Mouse (Mus musculus): ENCODE data around the gene Prelp.

Prelp gene

GRCm38 (mm10) chr1:133899043-133899542 is 22.1 kb downstream of the Prelp start:
- DNase-seq (ENCODE audit: low read depth, low spot score): no peak

- DNase-seq (ENCODE audit: low read depth, low spot score): no peak
Observed at GRCm38 (mm10) chr1:133897293-133897692, 23.9 kb downstream of the Prelp start.

- no peak for DNase-seq (ENCODE audit: low read depth, low spot score)
Observed at GRCm38 (mm10) chr1:133891489-133891888, 29.7 kb downstream of the Prelp start.

- DNase-seq (ENCODE audit: low read depth, low spot score): no peak
Observed at GRCm38 (mm10) chr1:133889949-133890598, 31.1 kb downstream of the Prelp start.

GRCm38 (mm10) chr1:133887538-133888250 is 33.5 kb downstream of the Prelp start:
- no peak for DNase-seq (ENCODE audit: low read depth, low spot score)

- DNase-seq (ENCODE audit: low read depth, low spot score): peak; percentile 53
Observed at GRCm38 (mm10) chr1:133887044-133887443, 34.2 kb downstream of the Prelp start.

GRCm38 (mm10) chr1:133886431-133886830 is 34.8 kb downstream of the Prelp start:
- DNase-seq (ENCODE audit: low read depth, low spot score): no peak

- no peak for DNase-seq (ENCODE audit: low read depth, low spot score)
Observed at GRCm38 (mm10) chr1:133885811-133886210, 35.4 kb downstream of the Prelp start.

- DNase-seq (ENCODE audit: low read depth, low spot score): peak; percentile 70
Observed at GRCm38 (mm10) chr1:133884746-133885145, 36.5 kb downstream of the Prelp start.

- DNase-seq (ENCODE audit: low read depth, low spot score): no peak
Observed at GRCm38 (mm10) chr1:133884090-133884489, 37.1 kb downstream of the Prelp start.

GRCm38 (mm10) chr1:133882283-133883217 is 38.7 kb downstream of the Prelp start:
- DNase-seq (ENCODE audit: low read depth, low spot score): no peak

GRCm38 (mm10) chr1:133881813-133882212 is 39.4 kb downstream of the Prelp start:
- no peak for DNase-seq (ENCODE audit: low read depth, low spot score)

GRCm38 (mm10) chr1:133878825-133879423 is 42.3 kb downstream of the Prelp start:
- no peak for DNase-seq (ENCODE audit: low read depth, low spot score)

GRCm38 (mm10) chr1:133876936-133877335 is 44.3 kb downstream of the Prelp start:
- DNase-seq (ENCODE audit: low read depth, low spot score): no peak

GRCm38 (mm10) chr1:133873086-133873813 is 48.0 kb downstream of the Prelp start:
- DNase-seq (ENCODE audit: low read depth, low spot score): no peak

- no peak for DNase-seq (ENCODE audit: low read depth, low spot score)
Observed at GRCm38 (mm10) chr1:133871241-133871640, 50.0 kb downstream of the Prelp start.

GRCm38 (mm10) chr1:133869221-133869620 is 52.0 kb downstream of the Prelp start:
- no peak for DNase-seq (ENCODE audit: low read depth, low spot score)

GRCm38 (mm10) chr1:133863257-133863997 is 57.8 kb downstream of the Prelp start:
- no peak for DNase-seq (ENCODE audit: low read depth, low spot score)

- DNase-seq (ENCODE audit: low read depth, low spot score): no peak
Observed at GRCm38 (mm10) chr1:133861028-133861427, 60.2 kb downstream of the Prelp start.

All from mesoderm, embryonic 11.5 days (tissue).